Mouse (Mus musculus) liver, embryonic 11.5 days (tissue): Measurements from ENCODE around the gene Inpp5f. TPM values are rescaled to one million over a fixed set of nuclear protein-coding genes. Genes with fewer than 3 reads are reported as not detected.
A peak's percentile ranks its signal among the peaks of the same experiment; 100 is the strongest.

Experiments used
- ATAC-seq: fragments of 200-750 bp; cut with Nextera tagmentation; replicated peaks from 2 replicates; pipeline ENCODE4 v1.8.0; 2017; ENCODE audit warnings: moderate number of reproducible peaks, mild to moderate bottlenecking, moderate TSS enrichment, moderate library complexity; ENCODE audit not compliant: low FRiP score
- DNase-seq: peaks from one replicate; pipeline ENCODE4 v3.0.0-alpha.2; 2017; ENCODE audit warnings: low spot score
- H3K27ac ChIP-seq: fragments of 300-500 bp; sonication (generic); 2 replicates; pipeline ENCODE4 v1.5.1; 2014; ENCODE audit warnings: mild to moderate bottlenecking, low read depth, low read length, control low read depth
- H3K27me3 ChIP-seq: fragments of 300-500 bp; sonication (generic); replicated peaks from 2 replicates; pipeline ENCODE4 v1.6.1; 2014; ENCODE audit warnings: low read length, mixed read lengths; ENCODE audit not compliant: control insufficient read depth, insufficient read depth
- H3K36me3 ChIP-seq: fragments of 300-500 bp; sonication (generic); 2 replicates; pipeline ENCODE4 v1.6.1; 2014; ENCODE audit warnings: mild to moderate bottlenecking, low read length, moderate library complexity, mixed read lengths; ENCODE audit not compliant: control insufficient read depth, insufficient read depth
- H3K4me1 ChIP-seq: fragments of 300-500 bp; sonication (generic); replicated peaks from 2 replicates; pipeline ENCODE4 v1.6.1; 2014; ENCODE audit warnings: low read length, mixed read lengths; ENCODE audit not compliant: control insufficient read depth, insufficient read depth
- H3K4me2 ChIP-seq: fragments of 300-500 bp; sonication (generic); 2 replicates; pipeline ENCODE4 v1.6.1; 2014; ENCODE audit warnings: mild to moderate bottlenecking, control low read depth, moderate library complexity
- H3K4me3 ChIP-seq: fragments of 300-500 bp; sonication (generic); 2 replicates; pipeline ENCODE4 v1.5.1; 2014; ENCODE audit warnings: low read depth, low read length, control low read depth
- H3K9ac ChIP-seq: fragments of 300-500 bp; sonication (generic); 2 replicates; pipeline ENCODE4 v1.6.1; 2014; ENCODE audit warnings: low read depth, low read length, control low read depth
- H3K9me3 ChIP-seq: fragments of 300-500 bp; sonication (generic); 2 replicates; pipeline ENCODE4 v1.6.1; 2016; ENCODE audit warnings: low read length, inconsistent platforms, mixed read lengths; ENCODE audit not compliant: control insufficient read depth
- WGBS: fragments of 180-500 bp; shearing (Covaris S2); extraction: QIAGEN DNeasy Blood & Tissue Kit; methylation state at CpG from one replicate; pipeline ENCODE4 v1.1.7; 2014; 5-methylcytosine and 5-hydroxymethylcytosine counted together
- polyA plus RNA-seq: library from polyadenylated mRNA; unstranded; fragments of >200 nt; fragmentation: Nextera tagmentation; extraction: Ambion mirVana; gene quantifications from 2 replicates; pipeline ENCODE4 v1.2.1, GENCODE M21; 2014

The Inpp5f gene
- polyA plus RNA-seq, 1 experiment from 2014 or later = 20.0 TPM

- H3K36me3 ChIP-seq = no peaks in the 10 kb centered on the region
- H3K27me3 ChIP-seq = no peaks in the 10 kb centered on the region
- H3K9me3 ChIP-seq = peaks cover 2% of the 10 kb centered on the region; the same call in 1 of the 2 replicates
- H3K4me3 ChIP-seq = peak overlapping the region; percentile 77
- DNase-seq = no peak
- peak overlapping the region; percentile 51; the same call in 1 of the 2 replicates for H3K9ac ChIP-seq
- H3K4me2 ChIP-seq = peak overlapping the region; percentile 83
- 88% methylated on average over 6 of the region's 6 CpGs for WGBS
- no peak overlapping the region for H3K27ac ChIP-seq
- no peak for ATAC-seq
- peaks cover 8% of the 10 kb centered on the region for H3K4me1 ChIP-seq
Observed at GRCm38 (mm10) chr7:128610490-128610889, 638 bp upstream of the Inpp5f start.

- 17% methylated on average over 21 of the region's 22 CpGs for WGBS
- DNase-seq (no peak), ATAC-seq (no peak)
- peak overlapping the region; percentile 83 for H3K4me2 ChIP-seq
- peaks cover 8% of the 10 kb centered on the region for H3K4me1 ChIP-seq
- H3K9me3 ChIP-seq = peaks cover 2% of the 10 kb centered on the region; the same call in 1 of the 2 replicates
- H3K9ac ChIP-seq = peak overlapping the region; percentile 74
- H3K27ac ChIP-seq = peak overlapping the region; percentile 67
- H3K4me3 ChIP-seq = peak overlapping the region; percentile 77
- H3K27me3 ChIP-seq = no peaks in the 10 kb centered on the region
- no peaks in the 10 kb centered on the region for H3K36me3 ChIP-seq
Observed at GRCm38 (mm10) chr7:128611799-128612411, 777 bp downstream of the Inpp5f start.

DNA sequence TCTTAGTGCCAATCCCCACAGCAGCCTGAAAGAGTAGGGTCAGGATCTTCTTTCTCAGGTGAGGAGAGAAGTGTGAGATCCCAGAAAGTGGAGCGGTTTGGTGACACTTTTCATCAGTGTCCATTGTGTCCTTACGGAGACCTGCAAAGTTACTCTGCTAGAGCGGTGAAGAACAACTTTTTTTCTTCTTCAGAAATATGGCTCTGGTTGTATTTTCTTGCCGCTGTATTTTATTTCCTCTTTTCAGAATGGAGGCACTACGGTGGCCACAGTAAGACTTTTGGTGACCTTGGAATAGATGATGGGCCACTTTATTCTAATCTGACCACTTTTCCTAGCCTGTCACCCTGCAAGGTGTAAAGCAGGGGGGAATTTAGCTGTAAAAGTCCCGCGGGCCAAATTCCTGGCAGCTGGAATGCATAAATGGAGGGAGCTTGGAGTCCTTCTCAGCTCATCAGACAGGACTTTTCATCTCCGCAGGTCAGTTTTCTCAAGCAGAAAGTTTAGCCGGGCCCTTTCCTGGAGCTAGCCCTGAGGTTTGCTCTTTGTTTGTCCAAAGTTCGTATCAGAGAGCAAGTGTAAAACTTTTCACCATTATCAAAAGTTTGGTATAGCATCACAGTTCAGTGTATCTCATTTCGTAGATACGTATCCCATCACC, 1.5 kb downstream of the Inpp5f start:
- Histone ChIP-seq H3K4me2 (peak overlapping the region; percentile 83), H3K9ac (peak overlapping the region; percentile 74; the same call in 1 of the 2 replicates), H3K4me3 (peak overlapping the region; percentile 77), H3K27me3 (no peaks in the 10 kb centered on the region), H3K4me1 (peaks cover 12% of the 10 kb centered on the region), H3K9me3 (peaks cover 2% of the 10 kb centered on the region; the same call in 1 of the 2 replicates), H3K36me3 (no peaks in the 10 kb centered on the region), H3K27ac (no peak overlapping the region)
- ATAC-seq = no peak
- WGBS = 66% methylated on average over 12 of the region's 12 CpGs
- no peak for DNase-seq

DNA sequence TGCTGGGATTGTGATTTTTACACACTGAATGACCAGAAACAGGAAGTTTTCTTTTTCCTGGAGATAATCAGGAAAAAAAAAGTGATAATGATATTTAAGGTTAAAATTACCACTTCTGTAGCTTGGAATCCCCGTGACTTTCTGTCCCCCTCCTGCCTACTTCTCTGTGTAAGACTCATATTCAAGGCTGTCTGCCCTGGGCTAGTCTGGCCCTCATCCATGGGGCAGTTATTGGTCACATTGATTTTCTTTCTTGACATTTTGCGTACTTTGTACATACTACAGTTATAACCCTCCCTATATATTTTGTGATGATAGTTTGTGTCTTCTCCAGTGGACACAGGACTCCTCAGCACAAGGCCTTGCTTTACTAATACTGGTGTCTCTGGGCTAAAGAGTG, 2.5 kb downstream of the Inpp5f start:
- Histone ChIP-seq H3K27me3 (no peaks in the 10 kb centered on the region), H3K27ac (no peak overlapping the region), H3K4me3 (no peak overlapping the region), H3K36me3 (no peaks in the 10 kb centered on the region), H3K4me1 (peaks cover 12% of the 10 kb centered on the region), H3K9me3 (peaks cover 2% of the 10 kb centered on the region; the same call in 1 of the 2 replicates), H3K9ac (no peak overlapping the region), H3K4me2 (no peak overlapping the region)
- WGBS = 72% methylated on average over 2 of the region's 2 CpGs
- DNase-seq (no peak), ATAC-seq (no peak)

DNA sequence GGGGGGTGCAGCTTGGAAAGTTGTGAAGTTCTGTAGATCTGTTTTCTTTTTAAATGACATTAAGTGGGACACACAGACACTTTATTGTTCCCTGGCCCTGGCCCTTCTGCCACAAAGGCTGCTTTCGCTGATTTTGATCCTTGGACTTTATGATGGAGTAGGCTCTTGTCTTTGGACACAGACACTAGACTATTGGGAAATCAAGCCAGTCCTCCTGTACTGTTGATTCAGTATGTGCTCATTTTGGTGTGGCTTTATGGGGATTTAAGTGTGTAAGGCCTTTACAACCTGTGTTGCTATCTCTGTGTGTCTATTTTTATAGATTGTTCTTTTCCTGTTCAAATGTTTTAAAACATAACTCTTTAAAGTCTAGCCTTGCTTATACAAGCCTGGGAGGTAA, 6.5 kb downstream of the Inpp5f start:
- peaks cover 10% of the 10 kb centered on the region; the same call in 1 of the 2 replicates for H3K4me1 ChIP-seq
- H3K27me3 ChIP-seq = no peaks in the 10 kb centered on the region
- ATAC-seq = no peak
- no peak for DNase-seq
- H3K27ac ChIP-seq = no peak overlapping the region
- no peaks in the 10 kb centered on the region for H3K9me3 ChIP-seq
- H3K4me3 ChIP-seq = no peak overlapping the region
- no peak overlapping the region for H3K9ac ChIP-seq
- whole genome bisulfite sequencing = 92% methylated on average over 1 of the region's 1 CpGs
- H3K4me2 ChIP-seq = no peak overlapping the region
- no peaks in the 10 kb centered on the region for H3K36me3 ChIP-seq

- Histone ChIP-seq H3K4me3 (no peak overlapping the region), H3K9me3 (no peaks in the 10 kb centered on the region), H3K27me3 (no peaks in the 10 kb centered on the region), H3K27ac (no peak overlapping the region), H3K36me3 (no peaks in the 10 kb centered on the region), H3K4me2 (no peak overlapping the region), H3K4me1 (peaks cover 11% of the 10 kb centered on the region; the same call in 1 of the 2 replicates), H3K9ac (no peak overlapping the region)
- no peak for ATAC-seq
- no peak for DNase-seq
- WGBS = 83% methylated on average over 1 of the region's 1 CpGs
Observed at GRCm38 (mm10) chr7:128620178-128620577, 9.1 kb downstream of the Inpp5f start.

DNA sequence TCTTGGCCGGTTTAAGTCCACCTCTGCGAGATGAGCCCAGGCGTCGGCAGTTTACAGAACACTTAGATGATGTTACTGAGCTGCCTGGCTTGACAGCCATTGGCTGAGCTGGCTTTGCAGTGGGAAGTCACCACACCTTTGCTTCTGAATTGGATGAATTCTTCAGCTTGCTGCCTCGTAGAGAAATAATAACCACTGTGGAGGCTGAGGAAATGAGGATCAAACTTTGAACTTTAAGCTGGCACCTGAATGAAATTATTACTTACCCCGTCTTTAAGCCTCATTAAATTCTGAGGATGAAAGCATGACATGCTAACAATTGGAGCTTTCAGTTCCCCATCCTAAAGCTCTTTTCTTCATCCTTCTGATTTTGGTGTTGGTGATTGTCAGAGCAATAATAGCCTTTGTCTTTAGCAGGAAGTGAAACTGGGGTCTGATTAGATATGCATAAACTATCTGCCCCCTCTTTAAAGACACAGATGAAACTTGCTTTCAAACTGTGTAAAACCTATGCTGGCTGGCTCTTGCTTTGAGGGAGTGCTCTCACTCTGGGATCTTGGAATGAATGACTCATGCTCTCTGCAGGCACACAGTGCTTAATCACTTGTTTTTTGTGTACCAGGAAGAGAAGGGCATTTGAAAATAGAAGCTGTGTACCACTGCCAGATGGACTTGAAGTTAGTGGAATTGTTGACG, 11.3 kb downstream of the Inpp5f start:
- Histone ChIP-seq H3K27ac (no peak overlapping the region), H3K4me3 (no peak overlapping the region), H3K4me2 (no peak overlapping the region), H3K9me3 (no peaks in the 10 kb centered on the region), H3K36me3 (peaks cover 2% of the 10 kb centered on the region; the same call in 1 of the 2 replicates), H3K27me3 (no peaks in the 10 kb centered on the region), H3K4me1 (peaks cover 11% of the 10 kb centered on the region; the same call in 1 of the 2 replicates), H3K9ac (no peak overlapping the region)
- DNase-seq = no peak
- 74% methylated on average over 7 of the region's 7 CpGs for WGBS
- no peak for ATAC-seq

- H3K9ac ChIP-seq = no peak overlapping the region
- H3K9me3 ChIP-seq = no peaks in the 10 kb centered on the region
- no peak for ATAC-seq
- H3K27ac ChIP-seq = no peak overlapping the region
- WGBS = 78% methylated on average over 2 of the region's 2 CpGs
- peaks cover 11% of the 10 kb centered on the region; the same call in 1 of the 2 replicates for H3K4me1 ChIP-seq
- H3K27me3 ChIP-seq = no peaks in the 10 kb centered on the region
- H3K4me3 ChIP-seq = no peak overlapping the region
- DNase-seq = no peak
- no peak overlapping the region for H3K4me2 ChIP-seq
- H3K36me3 ChIP-seq = peaks cover 2% of the 10 kb centered on the region; the same call in 1 of the 2 replicates
Observed at GRCm38 (mm10) chr7:128622994-128623393, 11.9 kb downstream of the Inpp5f start.
